Mouse (Mus musculus) 416B (cell line): ENCODE measurements at regions not wholly inside any gene's neighbourhood (a gene's known extent, or its start where the extent isn't known, plus 50 kb on each side); places are given as distances from the start of the nearest gene placed in this dataset.
"Not testable (repeated sequence)": the region's sequence is repeated elsewhere in the genome, so short reads cannot be mapped to it uniquely, and the experiment has no call there.

Experiments used
- DNase-seq: peaks from one replicate; pipeline ENCODE4 v3.0.0; 2011; ENCODE audit warnings: low read depth

DNA sequence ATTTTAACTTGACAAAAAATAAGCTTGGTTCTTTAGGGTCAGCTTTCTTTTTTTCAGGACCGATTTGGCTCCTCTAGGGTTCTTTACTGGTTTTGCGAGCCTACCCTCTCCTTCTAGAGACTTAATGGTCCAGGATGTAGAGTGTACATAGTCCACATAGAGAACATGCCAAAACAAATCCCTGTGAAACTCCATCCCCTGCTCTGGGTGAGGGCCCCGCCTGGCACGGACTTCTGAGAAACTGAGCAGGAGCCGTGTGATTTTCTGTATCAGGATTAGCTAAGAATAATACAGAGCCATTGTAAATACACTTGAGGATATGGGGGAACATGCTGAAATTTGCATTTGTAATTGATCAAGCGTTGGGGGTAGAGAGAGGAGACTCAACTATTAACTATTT, 118.2 kb upstream of the Teddm2 start:
- DNase-seq = no peak

DNA sequence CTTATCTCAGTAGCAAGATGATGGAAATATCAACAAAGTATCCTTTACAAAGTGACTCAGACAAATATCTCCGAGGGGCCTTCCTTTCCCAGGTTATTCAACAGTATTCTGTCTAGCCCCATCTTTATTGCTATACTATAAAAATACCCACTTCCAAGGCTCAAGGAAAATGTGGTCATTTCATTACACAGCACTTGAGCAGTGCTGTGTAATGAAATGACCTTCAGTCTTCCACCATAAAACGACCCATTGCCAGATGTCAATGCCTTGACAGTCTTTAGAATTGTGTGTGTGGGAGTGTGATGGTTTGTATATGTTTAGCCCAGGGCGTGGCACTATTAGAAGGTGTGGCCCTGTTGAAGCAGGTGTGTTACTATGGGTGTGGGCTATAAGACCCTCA, 124.3 kb upstream of the Teddm2 start:
- DNase-seq = no peak

DNA sequence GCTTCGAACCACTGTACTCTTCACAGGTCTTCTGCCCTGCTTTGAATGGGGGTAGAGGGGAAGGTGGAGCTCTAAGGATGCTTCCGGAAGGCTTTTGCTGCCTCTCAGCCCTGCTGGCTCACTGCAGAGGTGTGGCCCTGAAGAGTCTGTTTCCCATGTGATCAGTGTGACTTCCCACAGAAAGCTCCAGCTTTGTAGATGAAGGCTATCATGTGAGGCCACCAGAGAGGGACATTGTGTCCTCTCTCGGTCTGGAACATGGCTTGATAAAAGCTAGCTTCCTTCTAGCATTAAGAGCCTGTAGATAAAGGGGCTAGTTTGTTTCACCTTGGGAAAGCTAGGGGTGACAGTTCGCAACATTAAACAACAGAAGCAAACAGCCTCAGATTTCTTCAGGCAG, 127.3 kb upstream of the Teddm2 start:
- no peak for DNase-seq

DNA sequence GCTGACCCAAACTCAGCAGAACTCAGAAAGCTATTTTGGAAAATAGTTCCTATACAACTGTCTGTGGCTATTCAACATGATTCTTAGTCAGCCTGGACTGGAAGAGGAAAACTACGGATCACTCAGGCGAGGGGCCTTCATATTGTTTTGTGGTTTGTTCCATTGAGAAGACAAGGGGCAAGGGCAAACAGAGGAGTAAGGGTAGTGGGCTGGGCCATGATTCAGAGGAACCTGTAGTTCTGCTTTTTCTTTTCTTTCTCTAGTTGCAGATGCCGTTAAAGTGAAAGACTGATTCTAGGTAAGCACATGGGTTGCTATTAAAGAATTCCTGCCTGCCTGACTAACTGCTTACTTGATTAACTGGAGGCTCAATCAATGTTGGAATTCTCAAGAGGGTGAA, 129.8 kb upstream of the Teddm2 start:
- no peak for DNase-seq

DNA sequence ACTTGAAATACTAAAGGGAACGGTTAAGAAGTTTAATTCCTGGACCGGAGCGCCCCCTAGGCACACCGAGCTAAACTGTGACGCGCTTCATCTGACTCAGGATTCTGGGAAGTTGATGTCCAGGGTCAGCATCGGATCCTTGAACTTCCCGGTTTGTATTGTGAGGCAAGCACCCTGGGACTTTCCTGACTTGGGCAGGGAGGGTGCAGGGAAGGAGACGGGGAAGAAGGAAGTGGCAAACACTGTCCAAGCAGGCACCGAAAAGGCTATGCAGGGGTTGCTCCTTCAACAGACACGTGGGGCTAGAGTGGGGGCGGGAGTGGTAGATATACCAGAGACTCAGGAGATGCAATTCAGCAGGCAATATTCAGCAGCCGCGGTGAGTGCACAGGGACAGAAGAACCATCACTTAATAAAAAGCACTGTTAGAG, 132.7 kb upstream of the Teddm2 start:
- DNase-seq = no peak

DNA sequence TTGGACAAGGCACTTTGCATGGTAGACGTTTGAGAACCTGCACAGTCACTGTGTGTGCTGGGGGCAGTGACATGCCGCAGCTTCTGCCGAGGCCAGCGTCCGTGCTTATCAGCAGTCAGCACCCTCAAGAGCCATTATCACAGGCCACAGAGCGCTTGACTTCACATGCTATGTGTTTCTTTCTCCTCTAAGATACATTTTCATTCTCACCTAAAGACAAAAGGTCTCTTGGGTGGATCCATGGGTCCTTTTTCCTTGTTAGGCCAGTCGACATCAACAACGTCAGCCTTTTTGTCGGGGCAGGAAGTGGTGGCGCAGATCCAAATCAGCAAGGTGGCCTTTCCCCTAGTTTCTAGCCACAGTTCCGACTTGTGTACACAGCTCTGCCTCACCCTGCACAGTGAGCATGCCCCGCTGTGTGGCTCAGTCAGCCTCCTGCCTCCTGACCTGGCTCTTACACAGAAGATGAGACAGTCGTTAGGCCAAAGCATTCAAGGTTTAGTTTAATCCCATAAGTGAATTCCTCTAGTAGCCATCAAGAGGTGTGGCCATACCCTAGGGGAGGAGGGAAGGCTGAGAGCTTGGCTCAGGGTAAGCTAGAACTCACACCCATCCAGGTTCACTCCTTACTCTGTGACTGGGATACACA, 134.1 kb upstream of the Teddm2 start:
- peak; percentile 86 for DNase-seq

DNA sequence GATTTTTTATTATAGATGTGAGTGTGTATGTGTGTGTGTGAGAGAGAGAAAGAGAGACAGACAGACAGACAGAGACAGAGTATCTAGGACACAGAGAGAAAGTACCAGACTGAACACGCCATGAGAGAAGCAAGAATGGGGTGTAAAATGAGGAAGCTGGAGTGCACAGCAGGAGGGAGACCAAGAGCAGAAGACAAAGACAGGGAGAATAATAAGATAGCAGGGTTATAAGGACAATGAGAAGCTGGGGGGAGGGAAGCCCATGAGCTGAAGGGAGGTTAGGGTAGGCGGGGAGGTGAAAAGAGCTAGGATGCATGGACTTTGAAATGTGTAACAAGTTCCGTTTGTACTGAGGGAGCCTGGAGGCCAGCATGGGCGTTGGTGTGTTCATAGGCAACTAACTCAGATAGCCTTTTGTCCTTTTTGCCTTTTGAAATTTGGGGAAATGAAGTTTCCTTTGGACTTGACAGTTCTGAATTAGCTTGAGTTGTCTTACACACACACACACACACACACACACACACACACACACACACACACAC, 136.8 kb upstream of the Teddm2 start:
- no peak for DNase-seq

DNA sequence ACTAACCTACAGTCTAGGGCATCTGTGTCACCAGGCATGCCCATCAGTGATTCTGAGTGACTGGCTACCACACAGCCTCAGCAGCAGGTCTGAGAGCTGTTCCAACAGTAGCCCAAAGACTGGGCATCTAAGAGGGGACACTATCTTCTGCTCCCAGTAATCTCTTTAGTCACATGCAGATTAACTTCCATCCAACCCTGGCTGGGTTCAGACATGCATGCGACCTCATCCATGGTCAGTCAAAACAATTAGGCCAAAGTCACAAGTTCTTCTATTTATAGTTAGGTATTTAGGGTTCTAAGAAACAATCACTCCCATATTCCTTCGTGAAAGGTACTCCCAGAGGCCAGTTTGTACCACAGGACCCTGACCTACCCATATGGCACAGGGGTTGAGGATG, 138.2 kb upstream of the Teddm2 start:
- DNase-seq = no peak

DNA sequence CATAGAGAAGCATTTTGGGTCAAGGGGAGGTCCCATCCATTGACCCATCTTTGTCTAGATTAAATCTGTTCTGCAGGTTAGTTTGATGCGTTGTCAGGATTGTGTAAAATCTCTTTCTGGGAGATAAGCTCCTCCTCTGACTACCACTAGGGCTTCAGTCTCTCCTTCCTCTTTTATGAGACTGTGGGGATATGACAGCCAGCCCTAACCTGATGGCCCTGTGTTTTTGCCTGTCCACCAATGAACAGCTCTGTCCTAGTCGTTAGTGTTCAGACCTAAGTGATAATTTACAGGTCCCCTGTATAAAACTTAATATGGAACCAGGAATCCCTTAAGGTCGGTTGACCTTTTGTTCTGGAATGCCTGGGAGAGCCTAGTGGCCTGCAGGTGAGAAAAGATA, 140.9 kb upstream of the Teddm2 start:
- DNase-seq = no peak

DNA sequence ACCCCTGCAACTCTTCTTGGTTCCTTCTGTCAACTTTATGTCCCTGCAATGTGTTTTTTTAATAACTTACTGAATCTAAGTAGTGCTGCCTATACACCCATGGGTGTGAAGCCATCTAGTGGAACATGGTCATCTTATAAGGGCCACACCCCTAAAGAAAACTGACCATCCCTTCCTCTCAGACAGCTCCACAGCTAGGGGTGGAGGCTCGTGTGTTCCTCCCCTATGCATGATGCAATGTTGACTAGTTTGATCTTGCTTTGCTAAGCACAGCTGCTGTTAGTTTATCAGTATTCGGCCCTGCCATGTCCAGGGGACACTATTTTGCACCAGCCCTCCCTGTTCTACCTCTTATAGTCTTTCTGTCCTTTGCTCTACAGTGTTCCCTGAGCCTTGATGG, 142.9 kb upstream of the Teddm2 start:
- DNase-seq = peak; percentile 19

DNA sequence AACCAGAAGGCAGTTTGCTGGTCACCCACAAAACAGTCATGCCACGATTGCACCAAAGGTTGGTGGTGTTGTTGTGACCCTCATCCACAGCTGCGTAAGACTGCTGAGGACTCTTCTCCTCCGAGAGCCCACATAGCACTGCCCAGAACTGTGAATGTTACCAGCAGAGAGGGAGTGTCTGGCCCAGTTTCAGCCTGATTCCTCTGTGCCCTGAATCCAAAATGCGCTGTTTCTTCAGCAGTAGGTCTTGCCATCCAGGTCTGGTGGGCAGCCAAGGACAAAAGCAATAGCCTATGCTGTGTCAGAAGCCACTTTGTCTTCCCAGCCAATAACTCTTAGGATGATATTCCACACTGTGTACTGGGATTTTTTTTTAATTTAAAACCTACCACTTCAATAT, 144.7 kb upstream of the Teddm2 start:
- no peak for DNase-seq

DNA sequence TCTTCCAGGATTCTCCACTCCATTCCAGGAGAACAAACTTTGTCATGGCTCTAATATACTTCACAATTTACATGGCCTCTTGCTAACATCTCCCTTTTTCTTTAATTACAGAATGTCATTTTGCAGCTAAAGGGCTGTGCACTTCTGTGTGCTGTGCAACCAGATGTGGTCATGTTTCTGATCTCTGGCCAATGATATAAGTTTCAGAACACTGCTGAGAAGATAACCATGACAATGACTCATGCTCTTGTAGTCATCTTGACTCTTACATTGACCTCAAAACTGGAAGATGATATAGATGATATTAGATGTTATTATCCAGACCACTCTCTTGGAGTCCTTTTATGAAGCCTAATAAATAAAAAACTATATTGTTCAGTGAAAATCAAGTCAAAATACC, 145.9 kb upstream of the Teddm2 start:
- DNase-seq = peak; percentile 58

DNA sequence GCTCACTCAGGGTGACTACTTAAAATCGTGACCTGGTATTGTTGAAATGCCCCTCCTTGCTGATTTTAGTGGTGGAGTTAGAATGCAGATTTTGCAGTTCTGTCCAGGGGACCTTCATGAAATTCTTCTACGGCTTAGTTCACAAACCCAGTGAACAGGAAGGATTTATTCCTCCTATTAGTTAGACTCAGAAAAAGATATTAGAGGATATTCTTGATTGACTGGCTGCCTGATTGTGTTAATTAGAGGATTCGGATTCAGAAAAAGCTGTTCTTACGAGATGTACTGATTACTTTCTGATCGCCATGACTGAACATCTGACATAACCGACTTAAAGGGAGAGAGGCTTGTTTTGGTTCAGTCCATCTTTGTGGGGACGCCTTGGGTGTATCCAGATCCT, 147.3 kb upstream of the Zfp648 start:
- no peak for DNase-seq

DNA sequence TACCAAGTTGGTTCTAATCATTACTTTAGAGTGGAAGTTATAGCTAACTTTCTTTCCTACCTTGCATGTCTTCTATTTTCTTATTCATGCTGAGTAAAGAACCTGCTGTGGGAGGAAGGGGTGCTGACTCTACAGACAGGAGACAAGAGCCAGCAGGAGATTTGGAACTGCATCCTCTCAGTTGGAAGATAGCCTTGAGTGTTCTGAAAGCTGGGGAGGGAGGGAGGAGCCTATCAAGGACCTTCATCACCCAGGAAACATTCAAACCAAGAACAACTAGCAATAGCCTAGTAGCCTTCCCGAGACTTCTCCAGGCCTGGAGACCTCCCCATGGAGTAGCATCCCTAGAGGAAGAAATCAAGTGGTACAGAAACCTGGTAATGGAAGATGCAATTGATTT, 146.1 kb upstream of the Zfp648 start:
- no peak for DNase-seq

DNA sequence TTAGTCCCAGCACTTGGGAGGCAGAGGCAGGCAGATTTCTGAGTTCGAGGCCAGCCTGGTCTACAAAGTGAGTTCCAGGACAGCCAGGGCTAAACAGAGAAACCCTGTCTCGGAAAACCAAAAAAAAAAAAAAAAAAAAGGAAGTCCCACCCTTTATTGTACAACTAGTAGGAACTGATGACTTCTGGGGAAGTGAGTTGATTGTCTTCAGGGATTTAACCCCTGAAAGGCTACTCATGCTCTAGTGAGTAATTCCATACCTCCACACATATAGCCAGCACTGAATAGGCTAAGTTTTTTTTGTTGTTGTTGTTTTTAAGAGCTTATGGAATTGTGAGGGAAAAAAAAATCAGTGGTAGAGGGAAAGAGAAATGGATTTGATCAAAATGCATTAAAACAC, 139.6 kb upstream of the Zfp648 start:
- DNase-seq = not testable (repeated sequence)

DNA sequence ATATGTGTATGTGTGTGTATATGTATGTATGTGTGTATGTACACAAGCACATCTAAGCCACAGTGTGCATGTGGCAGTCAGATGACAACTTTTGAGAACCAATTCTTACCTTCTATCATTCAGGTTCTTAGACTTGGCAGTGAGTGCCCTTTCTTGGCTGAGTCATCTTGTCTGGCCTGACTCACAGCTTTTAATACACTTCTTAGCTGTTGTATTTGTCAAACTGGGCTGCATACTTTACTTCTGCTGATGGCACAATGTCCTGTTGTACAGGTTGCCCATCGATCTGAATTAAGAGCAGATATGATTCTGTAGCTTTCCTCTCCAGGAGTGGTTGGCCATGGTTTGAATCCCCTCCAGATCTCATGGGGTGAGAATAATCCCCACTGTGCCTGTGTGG, 139.1 kb upstream of the Zfp648 start:
- DNase-seq = no peak

DNA sequence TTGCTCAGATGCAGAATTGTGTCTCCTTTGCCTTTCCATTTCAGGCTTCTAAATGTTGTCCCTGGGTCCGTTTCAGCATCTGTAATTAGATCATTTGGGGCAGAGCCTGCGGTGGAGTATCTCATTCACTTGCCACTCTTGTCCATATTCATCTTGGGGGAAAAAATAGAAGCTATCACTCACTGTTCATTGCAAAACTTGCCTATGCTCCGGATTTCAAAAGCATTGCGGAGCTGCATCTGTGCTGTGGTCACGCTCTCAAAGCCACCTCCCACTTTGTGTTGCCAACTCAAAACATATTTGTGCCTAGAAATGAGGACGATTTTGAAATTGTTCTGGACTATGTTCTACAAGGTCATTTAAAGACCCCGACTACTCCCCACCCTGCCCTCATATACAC, 138.3 kb upstream of the Zfp648 start:
- DNase-seq = no peak

DNA sequence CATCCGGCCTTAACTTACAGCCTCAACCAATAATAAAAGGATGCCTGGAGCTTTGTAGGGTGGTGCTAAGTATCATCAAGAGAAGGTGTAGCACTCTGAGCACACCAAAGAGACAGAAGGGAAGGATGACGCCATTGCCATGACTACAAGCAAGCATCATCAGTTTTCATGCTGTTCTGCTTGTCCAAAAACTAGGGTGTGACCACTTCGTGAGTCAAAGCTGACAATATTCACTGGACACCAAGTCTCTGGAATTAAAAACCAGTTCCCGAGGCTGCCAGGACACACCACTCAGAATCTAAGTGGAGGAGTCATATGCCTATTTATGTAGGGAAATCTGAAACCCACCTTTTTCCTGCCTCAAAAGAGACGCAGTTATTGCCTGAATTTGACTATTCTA, 136.4 kb upstream of the Zfp648 start:
- DNase-seq = no peak

DNA sequence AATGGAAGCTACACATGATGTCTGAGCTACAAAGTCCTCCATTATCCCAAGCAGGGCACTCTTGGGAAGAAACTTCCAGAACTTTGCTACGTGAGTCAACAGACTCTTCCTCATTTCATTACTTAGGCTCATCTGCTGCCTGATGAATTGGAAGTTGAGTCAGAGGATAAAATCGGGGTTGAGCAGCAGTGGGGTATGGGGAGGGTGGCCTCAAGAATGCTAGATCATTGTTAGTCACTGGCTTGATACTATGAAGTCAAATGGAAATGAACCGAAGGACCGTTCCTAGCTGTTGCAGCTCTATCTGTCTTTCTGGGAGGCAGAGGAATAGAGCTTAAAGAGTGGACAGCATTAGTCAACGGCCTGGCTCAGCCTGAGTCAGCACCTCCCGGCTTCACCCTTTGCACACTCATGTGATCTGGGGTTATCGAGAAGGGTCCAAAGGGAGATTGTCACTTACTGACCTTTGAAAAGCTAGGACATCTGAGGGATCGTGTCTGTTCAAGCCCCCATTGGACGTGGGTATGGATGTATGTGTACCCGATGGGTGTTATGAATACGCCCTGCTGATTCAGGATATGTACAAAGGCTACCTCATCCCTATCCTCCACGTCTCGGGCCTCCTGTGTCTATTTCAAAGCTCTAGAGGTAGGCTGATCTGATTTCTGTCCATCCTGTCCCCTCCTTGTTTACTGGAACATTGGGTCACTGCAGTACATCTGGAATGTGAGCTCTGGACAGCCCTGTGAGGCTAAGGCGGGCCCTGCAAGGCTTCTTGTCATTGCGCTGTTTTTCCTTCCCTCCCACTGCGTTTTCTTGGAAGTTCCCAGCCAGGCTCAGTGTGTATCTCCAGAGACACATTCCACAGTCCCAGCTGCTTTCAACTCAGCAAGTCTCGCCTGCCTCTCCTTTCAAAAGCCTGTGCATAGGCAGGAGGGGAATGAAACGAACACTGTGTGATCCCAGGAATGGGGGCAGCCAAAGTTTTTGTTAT, 135.4 kb upstream of the Zfp648 start:
- DNase-seq = no peak

DNA sequence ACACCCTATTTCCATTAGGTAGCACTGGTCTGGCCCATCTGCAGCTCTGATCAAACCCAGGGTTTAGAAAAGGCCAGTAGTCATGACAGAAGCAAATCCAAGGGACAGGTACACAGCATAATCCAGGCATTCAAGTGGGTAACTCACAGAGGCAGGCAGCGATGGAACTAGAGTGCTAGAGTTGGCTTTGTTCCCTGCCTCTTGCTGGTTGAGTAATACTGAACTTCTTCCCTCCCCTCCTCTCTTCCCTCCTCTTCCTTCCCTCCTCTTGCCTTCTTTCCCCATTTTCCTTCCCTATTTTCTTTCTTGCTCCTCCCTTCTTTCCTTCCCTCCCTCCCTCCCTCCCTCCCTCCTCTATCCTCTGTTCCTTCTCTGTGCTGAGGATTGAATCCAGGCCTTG, 133.1 kb upstream of the Zfp648 start:
- no peak for DNase-seq

DNA sequence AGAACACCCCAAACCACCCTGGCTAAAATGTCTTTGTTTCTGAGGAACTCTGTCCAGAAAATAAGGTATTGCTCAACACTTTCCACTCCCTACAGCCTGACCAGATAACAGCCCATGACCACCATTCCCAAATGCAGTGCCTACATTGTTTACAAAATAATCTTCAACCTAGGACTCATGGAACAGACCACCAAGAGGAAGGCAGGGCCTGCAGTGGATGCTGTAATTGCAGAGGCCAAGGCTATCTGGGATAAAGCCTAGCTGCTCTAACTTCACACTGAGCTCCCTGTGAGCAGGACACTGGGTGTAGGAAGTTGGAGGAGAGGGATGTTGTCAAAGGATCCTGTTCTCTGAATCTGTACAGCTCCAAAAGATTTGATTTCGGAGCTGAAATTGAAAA, 126.7 kb upstream of the Zfp648 start:
- no peak for DNase-seq

DNA sequence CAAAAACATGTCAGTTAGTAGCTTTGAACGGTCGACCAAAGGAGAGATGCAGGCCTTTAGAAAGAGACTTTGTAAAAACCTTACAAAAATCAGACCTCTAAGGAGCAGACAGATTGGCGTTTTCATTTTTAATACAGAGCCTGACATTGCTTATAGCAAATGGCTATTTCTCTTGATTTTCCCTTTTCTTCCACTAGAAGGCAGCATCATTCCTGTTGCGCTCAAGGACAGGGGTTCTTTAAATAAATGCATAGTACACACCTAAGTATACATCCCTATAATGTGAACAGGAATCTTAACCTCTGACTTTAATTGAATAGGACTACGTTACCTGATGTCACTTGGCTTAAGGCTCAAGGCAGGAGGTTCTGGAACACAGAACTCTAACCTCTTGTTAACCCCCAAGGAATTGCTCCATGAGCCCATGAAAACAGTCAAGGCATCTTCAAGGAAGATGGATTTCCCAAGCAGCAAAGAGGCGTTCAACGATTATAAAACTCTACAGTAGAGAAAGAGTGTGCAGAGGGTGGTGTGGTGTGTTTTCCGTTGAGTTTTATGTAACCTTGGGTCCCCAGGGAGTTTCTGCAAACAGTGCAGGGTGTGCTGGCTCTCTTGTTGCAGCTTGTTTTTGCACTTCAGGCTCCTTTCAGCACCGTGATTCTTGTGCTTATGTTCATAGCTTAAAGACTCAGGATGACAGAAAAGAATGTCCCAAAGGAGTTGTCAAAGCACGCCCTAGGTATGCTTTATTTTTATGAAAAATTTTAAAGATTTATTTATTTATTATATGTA, 124.1 kb upstream of the Zfp648 start:
- peak; percentile 23 for DNase-seq
